Mouse (Mus musculus): Measurements from ENCODE around the gene Ago3. TPM values are rescaled to one million over a fixed set of nuclear protein-coding genes. Genes with fewer than 3 reads are reported as not detected.

The Ago3 gene
- polyA plus RNA-seq, 1 experiment from 2014 or later = 15.6 TPM

DNA sequence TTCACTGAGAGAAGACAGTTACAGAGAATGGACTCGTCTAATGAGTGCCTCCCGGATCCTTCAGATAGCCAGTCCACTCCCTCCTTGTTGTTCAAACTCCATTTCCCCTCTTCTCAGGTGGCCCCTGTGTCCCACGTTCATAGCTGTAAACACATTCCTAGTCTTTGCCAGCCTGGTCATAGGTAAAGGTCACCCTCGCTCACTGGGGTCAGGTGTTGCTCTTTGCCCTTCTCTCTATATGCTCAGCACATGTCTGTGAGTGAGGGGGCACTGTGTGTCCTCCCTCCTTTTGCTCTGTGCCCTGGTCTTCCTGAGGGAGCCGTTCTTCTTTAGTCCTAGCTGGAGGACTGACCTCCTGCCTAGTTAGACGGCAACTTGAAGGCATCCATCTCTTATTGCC lies 109.5 kb downstream of the Ago3 start:
- H3K36me3 ChIP-seq (replicated peaks) = peaks cover 52% of the 10 kb centered on the region

GRCm38 (mm10) chr4:126316443-126317040 lies 112.8 kb downstream of the Ago3 start:
- Histone ChIP-seq H3K9me3 (no peaks in the 10 kb centered on the region), H3K27me3 (replicated peaks; ENCODE audit: low read depth, poor library complexity, severe bottlenecking) (no peaks in the 10 kb centered on the region), H3K36me3 (replicated peaks) (peaks cover 54% of the 10 kb centered on the region), H3K4me3 (no peak overlapping the region), H3K4me1 (peaks cover 53% of the 10 kb centered on the region), H3K27ac (replicated peaks) (no peak overlapping the region)
- DNase-seq (ENCODE audit: low spot score) = no peak
- WGBS = 92% methylated on average over 13 of the region's 13 CpGs

More for the DNA sequence above, 109.5 kb downstream of the Ago3 start:
- WGBS = 91% methylated on average over 6 of the region's 6 CpGs
- H3K9me3 ChIP-seq = no peaks in the 10 kb centered on the region
- DNase-seq (ENCODE audit: low spot score) = no peak
- no peak overlapping the region for H3K4me3 ChIP-seq
- peaks cover 36% of the 10 kb centered on the region for H3K4me1 ChIP-seq
- peaks cover 28% of the 10 kb centered on the region for H3K27me3 ChIP-seq (replicated peaks; ENCODE audit: low read depth, poor library complexity, severe bottlenecking)
- H3K27ac ChIP-seq (replicated peaks) = no peak overlapping the region

GRCm38 (mm10) chr4:126315931-126316330 lies 113.4 kb downstream of the Ago3 start:
- no peak overlapping the region for H3K4me3 ChIP-seq
- DNase-seq (ENCODE audit: low spot score) = no peak
- H3K36me3 ChIP-seq (replicated peaks) = peaks cover 54% of the 10 kb centered on the region
- H3K4me1 ChIP-seq = peaks cover 50% of the 10 kb centered on the region
- H3K27me3 ChIP-seq (replicated peaks; ENCODE audit: low read depth, poor library complexity, severe bottlenecking) = no peaks in the 10 kb centered on the region
- H3K27ac ChIP-seq (replicated peaks) = no peak overlapping the region
- 50% methylated on average over 5 of the region's 5 CpGs for WGBS
- H3K9me3 ChIP-seq = no peaks in the 10 kb centered on the region

GRCm38 (mm10) chr4:126314393-126314792 lies 115.0 kb downstream of the Ago3 start:
- H3K4me1 ChIP-seq = peaks cover 40% of the 10 kb centered on the region
- peak overlapping the region; percentile 37 for H3K27ac ChIP-seq (replicated peaks)
- H3K27me3 ChIP-seq (replicated peaks; ENCODE audit: low read depth, poor library complexity, severe bottlenecking) = no peaks in the 10 kb centered on the region
- H3K4me3 ChIP-seq = no peak overlapping the region
- H3K9me3 ChIP-seq = no peaks in the 10 kb centered on the region
- 29% methylated on average over 10 of the region's 10 CpGs for WGBS
- peaks cover 48% of the 10 kb centered on the region for H3K36me3 ChIP-seq (replicated peaks)
- peak; percentile 74 for DNase-seq (ENCODE audit: low spot score)

- peaks cover 36% of the 10 kb centered on the region for H3K36me3 ChIP-seq (replicated peaks)
- H3K9me3 ChIP-seq = no peaks in the 10 kb centered on the region
- H3K27ac ChIP-seq (replicated peaks) = peak overlapping the region; percentile 79
- H3K4me1 ChIP-seq = peaks cover 45% of the 10 kb centered on the region
- 0 out of 2 replicates have a peak, but pooled peaks cover 4% of the 10 kb centered on the region for H3K27me3 ChIP-seq (replicated peaks; ENCODE audit: low read depth, poor library complexity, severe bottlenecking)
- WGBS = 23% methylated on average over 5 of the region's 5 CpGs
- DNase-seq (ENCODE audit: low spot score) = peak; percentile 48
- H3K4me3 ChIP-seq = no peak overlapping the region; the same call in 1 of the 2 replicates
Observed at GRCm38 (mm10) chr4:126313202-126313601, 116.2 kb downstream of the Ago3 start.

GRCm38 (mm10) chr4:126311566-126312200 lies 117.7 kb downstream of the Ago3 start:
- Histone ChIP-seq H3K4me1 (peaks cover 48% of the 10 kb centered on the region), H3K27me3 (replicated peaks; ENCODE audit: low read depth, poor library complexity, severe bottlenecking) (0 out of 2 replicates have a peak, but pooled peaks cover 4% of the 10 kb centered on the region), H3K36me3 (replicated peaks) (peaks cover 21% of the 10 kb centered on the region), H3K9me3 (no peaks in the 10 kb centered on the region), H3K27ac (replicated peaks) (peak overlapping the region; percentile 79; the same call in 1 of the 2 replicates), H3K4me3 (no peak overlapping the region)
- no peak for DNase-seq (ENCODE audit: low spot score)
- 89% methylated on average over 16 of the region's 16 CpGs for WGBS

- 79% methylated on average over 7 of the region's 7 CpGs for WGBS
- peak overlapping the region; percentile 63; the same call in 1 of the 2 replicates for H3K27ac ChIP-seq (replicated peaks)
- H3K27me3 ChIP-seq (replicated peaks; ENCODE audit: low read depth, poor library complexity, severe bottlenecking) = 0 out of 2 replicates have a peak, but pooled peaks cover 4% of the 10 kb centered on the region
- peaks cover 47% of the 10 kb centered on the region for H3K4me1 ChIP-seq
- DNase-seq (ENCODE audit: low spot score) = no peak
- H3K4me3 ChIP-seq = no peak overlapping the region
- H3K36me3 ChIP-seq (replicated peaks) = peaks cover 8% of the 10 kb centered on the region
- H3K9me3 ChIP-seq = peaks cover 4% of the 10 kb centered on the region; the same call in 1 of the 2 replicates
Observed at GRCm38 (mm10) chr4:126310344-126310743, 119.0 kb downstream of the Ago3 start.

GRCm38 (mm10) chr4:126309922-126310309 lies 119.4 kb downstream of the Ago3 start:
- Histone ChIP-seq H3K36me3 (replicated peaks) (peaks cover 4% of the 10 kb centered on the region), H3K4me3 (peak overlapping the region; percentile 50), H3K27me3 (replicated peaks; ENCODE audit: low read depth, poor library complexity, severe bottlenecking) (0 out of 2 replicates have a peak, but pooled peaks cover 4% of the 10 kb centered on the region), H3K27ac (replicated peaks) (peak overlapping the region; percentile 41), H3K9me3 (peaks cover 4% of the 10 kb centered on the region; the same call in 1 of the 2 replicates), H3K4me1 (peaks cover 42% of the 10 kb centered on the region)
- DNase-seq (ENCODE audit: low spot score) = peak; percentile 96
- 0% methylated on average over 7 of the region's 7 CpGs for WGBS

DNA sequence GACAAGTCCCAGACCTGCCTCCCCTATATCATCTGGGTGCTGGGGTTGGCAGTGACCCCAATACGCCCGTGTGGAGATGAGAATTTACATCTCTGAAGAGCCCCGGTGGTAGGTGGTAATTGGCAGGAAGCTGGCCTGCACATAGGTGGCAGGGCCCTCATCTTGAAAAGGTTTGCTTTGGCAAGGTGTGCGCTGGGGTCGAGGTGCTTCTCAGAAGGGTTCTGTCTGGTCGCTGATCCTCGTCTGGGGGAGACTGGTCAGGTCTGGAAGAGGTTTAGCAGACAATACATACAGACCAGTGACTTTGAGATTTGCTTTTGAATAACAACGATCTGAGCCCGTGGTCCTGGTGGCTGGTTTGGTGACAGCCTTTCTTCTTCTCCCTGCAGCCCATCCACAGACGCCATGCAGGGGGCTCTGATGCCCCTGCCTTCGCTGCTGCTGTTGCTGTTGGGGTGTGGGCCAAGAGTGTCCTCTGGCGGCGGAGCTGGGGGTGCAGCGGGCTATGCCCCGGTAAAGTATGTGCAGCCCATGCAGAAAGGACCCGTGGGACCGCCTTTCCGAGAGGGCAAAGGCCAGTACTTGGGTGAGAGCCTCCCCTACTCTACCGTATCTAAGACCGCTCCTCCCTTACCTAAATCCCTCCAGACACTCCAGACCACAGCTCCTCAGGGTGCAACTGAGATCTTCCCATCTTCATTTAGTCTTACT lies 120.0 kb downstream of the Ago3 start:
- 16% methylated on average over 20 of the region's 20 CpGs for WGBS
- peak; percentile 77 for DNase-seq (ENCODE audit: low spot score)
- Histone ChIP-seq H3K4me1 (peaks cover 37% of the 10 kb centered on the region), H3K9me3 (peaks cover 4% of the 10 kb centered on the region; the same call in 1 of the 2 replicates), H3K4me3 (peak overlapping the region; percentile 50), H3K27ac (replicated peaks) (peak overlapping the region; percentile 41), H3K36me3 (replicated peaks) (no peaks in the 10 kb centered on the region), H3K27me3 (replicated peaks; ENCODE audit: low read depth, poor library complexity, severe bottlenecking) (0 out of 2 replicates have a peak, but pooled peaks cover 6% of the 10 kb centered on the region)

DNA sequence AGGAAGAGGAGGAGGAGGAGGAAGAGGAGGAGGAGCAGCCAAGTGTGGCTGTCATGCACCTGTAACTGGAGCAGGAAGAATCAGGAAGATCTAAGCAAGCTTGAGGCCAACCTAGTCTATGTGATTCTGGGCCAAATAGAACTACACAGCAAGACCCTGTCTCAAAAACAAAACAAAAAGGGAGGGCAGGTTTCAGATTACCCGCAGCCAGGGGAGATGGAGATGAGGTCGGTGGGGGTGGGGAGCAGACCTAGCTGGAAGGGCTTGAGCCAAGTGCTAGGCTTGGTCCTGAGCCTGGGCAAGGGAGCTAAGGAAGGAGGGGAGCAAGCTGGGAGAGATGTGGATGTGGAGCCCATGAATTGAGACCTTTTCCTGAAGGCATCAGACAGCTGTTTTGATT lies 122.5 kb downstream of the Ago3 start:
- DNase-seq (ENCODE audit: low spot score) = no peak
- peaks cover 29% of the 10 kb centered on the region for H3K4me1 ChIP-seq
- 7% methylated on average over 2 of the region's 2 CpGs for WGBS

DNA sequence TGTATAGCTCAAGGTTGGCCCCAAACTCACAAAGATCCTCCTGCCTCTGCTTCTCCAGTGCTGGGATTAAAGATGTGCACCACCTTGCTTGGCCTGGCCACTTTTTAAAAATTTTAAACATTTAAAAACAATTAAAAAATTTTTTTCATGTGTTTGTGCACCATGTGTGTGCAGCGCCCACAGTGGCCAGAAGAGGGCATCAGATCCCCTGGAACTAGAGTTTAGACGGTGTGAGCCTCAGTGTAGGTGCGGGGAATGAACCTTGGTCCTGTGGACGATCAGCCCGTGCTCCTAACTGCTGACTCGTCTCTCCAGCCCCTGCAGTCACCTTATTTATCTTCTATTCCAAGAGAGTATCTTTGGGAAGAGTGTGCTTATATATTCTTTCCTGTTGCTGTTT lies 123.3 kb downstream of the Ago3 start:
- no peaks in the 10 kb centered on the region for H3K36me3 ChIP-seq (replicated peaks)

More for the DNA sequence above, 122.5 kb downstream of the Ago3 start:
- Histone ChIP-seq H3K36me3 (replicated peaks) (no peaks in the 10 kb centered on the region), H3K27me3 (replicated peaks; ENCODE audit: low read depth, poor library complexity, severe bottlenecking) (peaks cover 32% of the 10 kb centered on the region), H3K4me3 (no peak overlapping the region), H3K27ac (replicated peaks) (no peak overlapping the region), H3K9me3 (peaks cover 4% of the 10 kb centered on the region; the same call in 1 of the 2 replicates)

GRCm38 (mm10) chr4:126305428-126305827 lies 123.9 kb downstream of the Ago3 start:
- H3K4me1 ChIP-seq = peaks cover 43% of the 10 kb centered on the region
- H3K27ac ChIP-seq (replicated peaks) = no peak overlapping the region
- H3K36me3 ChIP-seq (replicated peaks) = no peaks in the 10 kb centered on the region
- DNase-seq (ENCODE audit: low spot score) = no peak
- 92% methylated on average over 1 of the region's 1 CpGs for WGBS
- peaks cover 4% of the 10 kb centered on the region; the same call in 1 of the 2 replicates for H3K9me3 ChIP-seq
- H3K27me3 ChIP-seq (replicated peaks; ENCODE audit: low read depth, poor library complexity, severe bottlenecking) = peaks cover 46% of the 10 kb centered on the region
- no peak overlapping the region for H3K4me3 ChIP-seq

More for the DNA sequence above, 123.3 kb downstream of the Ago3 start:
- 91% methylated on average over 6 of the region's 6 CpGs for WGBS
- Histone ChIP-seq H3K27ac (replicated peaks) (no peak overlapping the region), H3K9me3 (peaks cover 4% of the 10 kb centered on the region; the same call in 1 of the 2 replicates), H3K4me3 (no peak overlapping the region), H3K27me3 (replicated peaks; ENCODE audit: low read depth, poor library complexity, severe bottlenecking) (peaks cover 39% of the 10 kb centered on the region), H3K4me1 (peaks cover 37% of the 10 kb centered on the region)
- no peak for DNase-seq (ENCODE audit: low spot score)

All from embryonic facial prominence, embryonic 10.5 days (tissue).